Mouse (Mus musculus): ENCODE results near the gene Bcl2l1.

DNA sequence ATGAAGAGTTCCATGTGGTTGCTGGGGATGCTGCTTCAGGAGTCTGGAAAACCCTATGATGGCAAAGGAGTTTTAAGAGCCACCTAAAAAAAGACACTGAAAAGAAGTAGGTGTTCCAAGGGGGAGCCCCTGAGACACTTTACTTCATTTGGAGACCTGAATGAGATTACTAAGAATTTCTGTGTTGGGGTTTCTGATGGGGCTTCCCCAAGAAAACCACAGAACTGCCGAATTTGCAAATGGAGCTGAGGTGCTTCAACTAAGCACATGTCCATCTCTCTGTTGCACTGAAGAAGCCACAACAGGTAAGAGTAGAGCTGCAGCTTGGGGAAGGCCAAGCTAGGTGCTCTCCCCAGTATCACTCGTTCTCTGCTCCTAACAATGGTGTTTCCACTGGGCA, 5.8 kb downstream of the Bcl2l1 start:
- TF ChIP-seq HCFC1 (IDR thresholded peaks at IDR 0.05; ENCODE audit: low read depth, low read length), result no peak; the same call in 1 of the 2 replicates
- no peak; the same call in 1 of the 2 replicates for TF ChIP-seq POLR2AphosphoS2 (IDR thresholded peaks at IDR 0.05; ENCODE audit: low read depth, low read length)
- peak; percentile 57 for TF ChIP-seq POLR2A (IDR thresholded peaks at IDR 0.05; ENCODE audit: low read depth, low read length)
- TF ChIP-seq ZMIZ1 (IDR thresholded peaks at IDR 0.05; ENCODE audit: low read depth, low read length), result no peak; the same call in 1 of the 2 replicates
- no peak for TF ChIP-seq E2F4 (IDR thresholded peaks at IDR 0.05; ENCODE audit: insufficient replicate concordance, low read depth, low read length)
- TF ChIP-seq ZC3H11A (IDR thresholded peaks at IDR 0.05; ENCODE audit: low read depth, low read length), result no peak
- peak; percentile 78 for TF ChIP-seq MAFK (IDR thresholded peaks at IDR 0.05; ENCODE audit: insufficient replicate concordance, low read length)
- no peak for TF ChIP-seq CTCF (conservative IDR thresholded peaks at IDR 0.05 in 1 of 2, IDR thresholded peaks at IDR 0.05 in 1 of 2; ENCODE audit: low read depth in 2 of 2, low read length in 2 of 2)
- TF ChIP-seq ELF1 (IDR thresholded peaks at IDR 0.05; ENCODE audit: low read depth, low read length), result no peak

Measured in CH12.LX (cell line).